11 mouse cellular contexts compared by ENCODE assay signal in the genomic region with DNA sequence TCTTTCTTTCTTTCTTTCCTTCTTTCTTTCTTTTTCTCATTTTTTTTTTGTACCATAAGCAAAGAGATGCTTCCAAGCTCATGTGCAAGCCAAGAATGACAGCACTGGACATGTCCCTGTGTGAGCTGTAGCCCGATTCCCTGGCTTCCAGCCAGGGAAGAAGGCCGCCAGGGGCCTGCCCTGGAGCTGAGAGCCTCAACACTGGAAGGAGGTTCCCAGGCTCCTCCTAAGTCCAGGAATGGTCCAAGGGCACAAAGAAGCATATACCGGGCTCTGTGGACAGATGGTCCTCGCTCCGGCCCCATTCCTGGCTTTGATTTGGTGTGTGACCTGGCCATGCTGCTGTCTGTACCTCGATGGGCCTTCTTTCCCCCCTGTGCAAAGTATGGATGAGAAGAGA. TPM values are rescaled to one million over a fixed set of nuclear protein-coding genes. Genes with fewer than 3 reads are reported as not detected.
A peak's percentile ranks its signal among the peaks of the same experiment; 100 is the strongest.
DNase-seq lines count a peak whose midpoint lies in the region; ATAC-seq lines count a peak whose summit lies in the region.
"Had no signal": no experiment of that assay in that cellular context is flagged by ENCODE, and none has a peak within 500 bp of the region (broad histone marks: within the 10 kb centered on the region; RNA-seq: fewer than 3 reads in every experiment).

No protein-coding gene starts in this region.

- no peaks in the 10 kb centered on the region for H3K27me3 ChIP-seq in midbrain, embryonic 13.5 days
- H3K27me3 ChIP-seq: neural tube, embryonic 13.5 days had no signal

- no peak overlapping the region for H3K9ac ChIP-seq in midbrain, embryonic 13.5 days (replicated peaks)
- H3K9ac ChIP-seq: neural tube, embryonic 13.5 days had no signal

- intact Hi-C loops in left cerebral cortex, postnatal 4 days (cut with DNase I) = no loop called here
- intact Hi-C loops in heart, postnatal 25 days (cut with DNase I) = no loop called here

- H3K36me3 ChIP-seq in midbrain, embryonic 13.5 days = no peaks in the 10 kb centered on the region
- H3K36me3 ChIP-seq: hindbrain, embryonic 10.5 days; neural tube, embryonic 13.5 days had no signal

- peaks cover 36% of the 10 kb centered on the region for H3K4me1 ChIP-seq in midbrain, embryonic 13.5 days (replicated peaks)

- ATAC-seq in midbrain, embryonic 13.5 days = no peak

- no peak overlapping the region for H3K4me3 ChIP-seq in midbrain, embryonic 13.5 days (replicated peaks)
- H3K4me3 ChIP-seq: hindbrain, embryonic 10.5 days; megakaryocyte, embryonic 14.5 days; neural tube, embryonic 13.5 days had no signal

- H3K27ac ChIP-seq in midbrain, embryonic 13.5 days = no peak overlapping the region
- H3K27ac ChIP-seq: hindbrain, embryonic 10.5 days; neural tube, embryonic 13.5 days had no signal

- H3K4me2 ChIP-seq in midbrain, embryonic 13.5 days (replicated peaks) = no peak overlapping the region
- H3K4me2 ChIP-seq: neural tube, embryonic 13.5 days had no signal

- no peaks in the 10 kb centered on the region for H3K9me3 ChIP-seq in midbrain, embryonic 13.5 days
- H3K9me3 ChIP-seq: hindbrain, embryonic 10.5 days; neural tube, embryonic 13.5 days had no signal

- WGBS in midbrain, embryonic 13.5 days = 84% methylated on average over 6 of the region's 6 CpGs

- peak; percentile 36 for DNase-seq in left cerebral cortex, postnatal 4 days
- no peak for DNase-seq in left cerebral cortex, adult 8-10 months (ENCODE audit: low spot score in 2 of 2)
- peak; percentile 41 to 46 for DNase-seq in cerebellum, postnatal 14 days
- peak; percentile 49 for DNase-seq in heart, postnatal 25 days (ENCODE audit: low spot score)
- DNase-seq in neural tube, embryonic 10.5 days (ENCODE audit: extremely low spot score, low spot score) = no peak
- no peak for DNase-seq in T-cell, adult 2 months (ENCODE audit: low spot score)
- DNase-seq: kidney, postnatal 25 days had no signal

RNA-seq across cellular contexts. Expression of a gene that starts 46.9 kb away (rescaled TPM):
- total RNA-seq in left cerebral cortex, postnatal 4 days (2021) = 10 to 100 TPM; 32.8 to 40.6 TPM
- 100 to 1,000 TPM in 1 of 4 experiments, 10 to 100 TPM in 3; 94.5 to 107 (median 97.9) TPM for total RNA-seq in left cerebral cortex, adult 8-10 months (2022)
- 1 to 10 TPM; 3.9 to 4.3 TPM for total RNA-seq in heart, postnatal 25 days (2021)
- polyA plus RNA-seq in midbrain, embryonic 13.5 days (2015; fragmentation: Nextera tagmentation; extraction: Ambion mirVana) = 32.1 and 34.7 TPM in 2 replicates

Comparison
In these comparisons a context has a peak if more than half of its experiments do, and no peak if none do; other contexts are left out.
1. DNase-seq: peak in left cerebral cortex, postnatal 4 days (single experiment), cerebellum, postnatal 14 days (2 of 2) and heart, postnatal 25 days (single experiment); none in left cerebral cortex, adult 8-10 months (0 of 2), neural tube, embryonic 10.5 days (single experiment) and T-cell, adult 2 months (single experiment).
2. RNA of a gene that starts 46.9 kb away (total RNA-seq): 94.5 to 107 TPM in left cerebral cortex, adult 8-10 months and 32.8 to 40.6 TPM in left cerebral cortex, postnatal 4 days; 3.9 to 4.3 TPM in heart, postnatal 25 days; every median in the first group is over 4 times any median in the second.